In genomic region chr12:5856421-5856820, GRCm38 (mm10) we compare ENCODE assay signal across 11 mouse cellular contexts.
DNase-seq lines count a peak whose midpoint lies in the region; ATAC-seq lines count a peak whose summit lies in the region.
"Had no signal": no experiment of that assay in that cellular context is flagged by ENCODE, and none has a peak within 500 bp of the region (broad histone marks: within the 10 kb centered on the region; RNA-seq: fewer than 3 reads in every experiment).

No protein-coding gene starts in this region.

- DNase-seq in embryo, embryonic 10 days (ENCODE audit: low spot score): peak; percentile 5
- peak; percentile 69 to 78 for DNase-seq in layer of hippocampus, adult 8-10 months (ENCODE audit: low spot score in 2 of 2)
- peak; percentile 17 to 35 for DNase-seq in left cerebral cortex, postnatal 36 days (ENCODE audit: low spot score in 2 of 2)
- no peak for DNase-seq in kidney, postnatal 25 days
- no peak for DNase-seq in heart, postnatal 14 days
- DNase-seq in thymus, postnatal 25 days: no peak
- DNase-seq in Muller cell, postnatal 12 days (ENCODE audit: inconsistent ontology term): no peak
- DNase-seq: lung, postnatal 14 days; thymus, adult 18-20 months had no signal

- peak; percentile 95 for ATAC-seq in frontal cortex, adult (ENCODE audit: low TSS enrichment)
- ATAC-seq: intestine, embryonic 15.5 days had no signal

- intact Hi-C loops in left cerebral cortex, postnatal 36 days (cut with DNase I): no loop called here
- intact Hi-C loops in heart, postnatal 14 days (cut with DNase I): no loop called here

Comparison
In these comparisons a context has a peak if more than half of its experiments do, and no peak if none do; other contexts are left out.
1. DNase-seq: peak in embryo, embryonic 10 days (single experiment), layer of hippocampus, adult 8-10 months (2 of 2) and left cerebral cortex, postnatal 36 days (2 of 2); none in kidney, postnatal 25 days (0 of 2), heart, postnatal 14 days (0 of 2), thymus, postnatal 25 days (single experiment) and Muller cell, postnatal 12 days (single experiment).